Mouse (Mus musculus): Measurements from ENCODE around the gene Samd5. TPM values are rescaled to one million over a fixed set of nuclear protein-coding genes. Genes with fewer than 3 reads are reported as not detected.

Gene Samd5
- polyA plus RNA-seq, 1 experiment, result 11.1 TPM

- no peak for DNase-seq (ENCODE audit: low read depth)
- TF ChIP-seq POLR2A (IDR thresholded peaks at IDR 0.05; ENCODE audit: borderline replicate concordance, extremely low read depth, insufficient read depth, insufficient read length, poor library complexity, severe bottlenecking) (no peak), CTCF (IDR thresholded peaks at IDR 0.05; ENCODE audit: borderline replicate concordance, extremely low read depth, insufficient read depth, insufficient read length) (no peak)
Observed at GRCm38 (mm10) chr10:9648464-9648863, 26.5 kb downstream of the Samd5 start.

DNA sequence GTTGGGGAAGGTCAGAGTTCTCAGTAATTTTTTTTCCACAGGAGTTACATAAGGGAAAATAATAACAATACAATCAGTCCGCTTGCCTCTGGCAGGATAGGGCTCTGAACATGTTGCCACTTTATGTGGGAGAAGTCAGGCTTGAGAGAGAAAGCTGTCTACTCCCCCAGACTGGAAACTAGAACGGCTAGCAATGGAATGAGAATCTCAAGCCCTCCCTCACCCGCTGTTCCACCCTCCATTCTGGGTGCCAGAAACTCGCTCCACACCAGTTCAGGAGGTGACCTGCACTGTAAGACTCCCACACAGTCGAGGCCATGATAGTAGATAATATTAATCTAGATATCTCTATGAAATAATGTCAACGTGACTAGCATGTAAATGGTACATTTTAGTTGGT is 27.3 kb downstream of the Samd5 start:
- TF ChIP-seq POLR2A (IDR thresholded peaks at IDR 0.05; ENCODE audit: borderline replicate concordance, extremely low read depth, insufficient read depth, insufficient read length, poor library complexity, severe bottlenecking) (no peak), CTCF (IDR thresholded peaks at IDR 0.05; ENCODE audit: borderline replicate concordance, extremely low read depth, insufficient read depth, insufficient read length) (no peak)

GRCm38 (mm10) chr10:9646391-9646790 is 28.6 kb downstream of the Samd5 start:
- DNase-seq (ENCODE audit: low read depth), result no peak
- TF ChIP-seq CTCF (IDR thresholded peaks at IDR 0.05; ENCODE audit: borderline replicate concordance, extremely low read depth, insufficient read depth, insufficient read length) (no peak), POLR2A (IDR thresholded peaks at IDR 0.05; ENCODE audit: borderline replicate concordance, extremely low read depth, insufficient read depth, insufficient read length, poor library complexity, severe bottlenecking) (no peak)

More for the DNA sequence above, 27.3 kb downstream of the Samd5 start:
- DNase-seq (ENCODE audit: low read depth), result no peak

- no peak for TF ChIP-seq CTCF (IDR thresholded peaks at IDR 0.05; ENCODE audit: borderline replicate concordance, extremely low read depth, insufficient read depth, insufficient read length)
- no peak for TF ChIP-seq POLR2A (IDR thresholded peaks at IDR 0.05; ENCODE audit: borderline replicate concordance, extremely low read depth, insufficient read depth, insufficient read length, poor library complexity, severe bottlenecking)
- DNase-seq (ENCODE audit: low read depth), result no peak
Observed at GRCm38 (mm10) chr10:9643531-9643930, 31.5 kb downstream of the Samd5 start.

GRCm38 (mm10) chr10:9642077-9642476 is 32.9 kb downstream of the Samd5 start:
- DNase-seq (ENCODE audit: low read depth), result peak; percentile 51
- TF ChIP-seq POLR2A (IDR thresholded peaks at IDR 0.05; ENCODE audit: borderline replicate concordance, extremely low read depth, insufficient read depth, insufficient read length, poor library complexity, severe bottlenecking), result no peak
- TF ChIP-seq CTCF (IDR thresholded peaks at IDR 0.05; ENCODE audit: borderline replicate concordance, extremely low read depth, insufficient read depth, insufficient read length), result no peak

DNA sequence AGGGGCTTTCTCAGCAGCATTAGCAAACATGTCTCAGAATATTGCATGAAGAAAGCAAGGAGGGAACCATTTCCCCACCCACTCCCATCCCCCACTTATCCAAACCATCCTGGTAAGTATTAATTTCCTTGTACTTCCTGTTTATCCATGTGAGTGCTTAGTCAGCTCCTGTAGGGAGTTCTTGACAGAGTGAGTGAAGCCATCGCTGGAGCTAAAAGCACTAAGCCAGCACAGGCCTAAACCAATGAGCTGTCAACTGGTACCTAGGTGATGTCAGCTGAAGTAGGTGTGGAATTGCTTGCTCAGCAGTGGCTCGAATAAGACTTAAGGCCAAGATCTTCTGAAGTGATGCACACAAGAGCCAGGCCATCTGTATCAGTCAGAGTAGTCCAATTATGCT is 34.3 kb downstream of the Samd5 start:
- DNase-seq (ENCODE audit: low read depth), result no peak
- TF ChIP-seq CTCF (IDR thresholded peaks at IDR 0.05; ENCODE audit: borderline replicate concordance, extremely low read depth, insufficient read depth, insufficient read length) (no peak), POLR2A (IDR thresholded peaks at IDR 0.05; ENCODE audit: borderline replicate concordance, extremely low read depth, insufficient read depth, insufficient read length, poor library complexity, severe bottlenecking) (no peak)

DNA sequence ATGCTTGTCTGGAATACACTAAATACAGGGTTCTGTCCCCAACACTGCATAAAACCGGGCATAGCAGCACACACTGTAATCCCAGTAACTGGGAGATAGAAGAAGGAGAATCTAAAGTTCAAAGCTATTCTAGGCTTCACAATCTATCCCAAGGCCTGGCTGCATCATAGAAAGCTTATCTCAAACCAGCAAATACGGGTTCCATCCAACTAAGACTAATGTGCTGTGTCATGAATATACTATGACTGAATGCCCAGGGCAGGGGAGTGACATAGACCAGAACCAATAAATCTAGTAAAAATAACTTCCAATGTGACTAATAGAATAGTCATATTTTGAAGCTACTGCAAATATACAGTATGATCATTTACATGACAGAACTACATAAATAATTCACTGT is 35.0 kb downstream of the Samd5 start:
- no peak for DNase-seq (ENCODE audit: low read depth)
- TF ChIP-seq CTCF (IDR thresholded peaks at IDR 0.05; ENCODE audit: borderline replicate concordance, extremely low read depth, insufficient read depth, insufficient read length), result no peak
- TF ChIP-seq POLR2A (IDR thresholded peaks at IDR 0.05; ENCODE audit: borderline replicate concordance, extremely low read depth, insufficient read depth, insufficient read length, poor library complexity, severe bottlenecking), result no peak

DNA sequence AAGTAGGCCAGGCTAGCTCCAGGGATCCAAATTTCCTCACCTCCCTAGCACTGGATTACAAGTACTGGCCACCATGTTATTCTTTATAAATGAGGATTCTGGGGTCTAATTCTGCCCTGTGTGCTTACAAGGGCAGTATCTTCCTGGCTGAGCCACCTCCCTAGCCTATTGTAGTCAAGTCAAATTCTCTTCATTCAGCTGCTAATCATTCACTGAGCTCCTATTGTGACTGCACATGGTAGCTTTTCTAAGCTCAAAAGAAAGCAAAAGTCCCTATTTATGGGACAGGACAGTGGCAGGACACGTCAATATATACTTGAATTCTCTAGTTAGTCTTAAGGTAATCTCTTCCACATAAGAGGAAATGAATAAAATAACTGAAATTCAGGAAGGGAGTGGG is 49.7 kb downstream of the Samd5 start:
- TF ChIP-seq CTCF (IDR thresholded peaks at IDR 0.05; ENCODE audit: borderline replicate concordance, extremely low read depth, insufficient read depth, insufficient read length) (no peak), POLR2A (IDR thresholded peaks at IDR 0.05; ENCODE audit: borderline replicate concordance, extremely low read depth, insufficient read depth, insufficient read length, poor library complexity, severe bottlenecking) (no peak)
- DNase-seq (ENCODE audit: low read depth), result no peak

DNA sequence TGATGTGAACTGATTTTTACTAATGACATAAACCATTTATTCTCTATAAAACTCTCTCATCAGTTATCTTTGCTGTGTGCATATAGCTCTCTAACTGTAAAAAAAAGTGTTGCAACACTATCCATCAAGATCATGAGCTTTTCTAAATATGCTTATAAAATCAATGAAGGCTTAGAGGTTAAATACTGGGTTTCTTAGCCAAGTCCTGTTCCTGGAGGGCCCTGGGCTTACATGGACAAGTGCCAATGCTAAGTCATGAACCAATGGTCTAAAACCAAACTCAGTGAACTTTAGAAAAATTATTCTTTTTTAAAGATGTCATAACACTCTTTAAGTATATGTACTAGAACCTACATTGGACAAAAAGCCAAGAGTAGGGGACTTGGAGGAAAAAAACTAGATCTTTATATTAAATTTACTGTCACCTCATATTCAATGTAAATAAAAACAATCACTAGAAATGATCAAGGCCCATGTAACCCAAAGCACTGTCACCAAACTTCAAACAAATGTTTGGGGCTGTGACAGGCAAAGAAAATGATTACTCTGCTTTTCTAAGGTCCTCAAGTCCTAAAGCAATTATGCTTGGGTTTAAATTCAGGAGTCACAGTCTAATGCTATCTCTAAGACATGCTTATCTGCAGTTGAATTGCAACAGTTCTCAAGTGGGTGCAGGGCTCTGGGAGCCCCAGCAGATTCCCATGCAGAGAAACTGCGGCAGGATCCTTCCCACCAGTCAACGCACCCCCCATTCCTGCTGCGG is 52.9 kb downstream of the Samd5 start:
- no peak for DNase-seq (ENCODE audit: low read depth)
- TF ChIP-seq CTCF (IDR thresholded peaks at IDR 0.05; ENCODE audit: borderline replicate concordance, extremely low read depth, insufficient read depth, insufficient read length), result no peak
- TF ChIP-seq POLR2A (IDR thresholded peaks at IDR 0.05; ENCODE audit: borderline replicate concordance, extremely low read depth, insufficient read depth, insufficient read length, poor library complexity, severe bottlenecking), result no peak

GRCm38 (mm10) chr10:9621055-9621454 is 54.0 kb downstream of the Samd5 start:
- TF ChIP-seq POLR2A (IDR thresholded peaks at IDR 0.05; ENCODE audit: borderline replicate concordance, extremely low read depth, insufficient read depth, insufficient read length, poor library complexity, severe bottlenecking) (no peak), CTCF (IDR thresholded peaks at IDR 0.05; ENCODE audit: borderline replicate concordance, extremely low read depth, insufficient read depth, insufficient read length) (no peak)
- no peak for DNase-seq (ENCODE audit: low read depth)

- no peak for DNase-seq (ENCODE audit: low read depth)
- TF ChIP-seq POLR2A (IDR thresholded peaks at IDR 0.05; ENCODE audit: borderline replicate concordance, extremely low read depth, insufficient read depth, insufficient read length, poor library complexity, severe bottlenecking), result no peak
- no peak for TF ChIP-seq CTCF (IDR thresholded peaks at IDR 0.05; ENCODE audit: borderline replicate concordance, extremely low read depth, insufficient read depth, insufficient read length)
Observed at GRCm38 (mm10) chr10:9615009-9615408, 60.0 kb downstream of the Samd5 start.

DNA sequence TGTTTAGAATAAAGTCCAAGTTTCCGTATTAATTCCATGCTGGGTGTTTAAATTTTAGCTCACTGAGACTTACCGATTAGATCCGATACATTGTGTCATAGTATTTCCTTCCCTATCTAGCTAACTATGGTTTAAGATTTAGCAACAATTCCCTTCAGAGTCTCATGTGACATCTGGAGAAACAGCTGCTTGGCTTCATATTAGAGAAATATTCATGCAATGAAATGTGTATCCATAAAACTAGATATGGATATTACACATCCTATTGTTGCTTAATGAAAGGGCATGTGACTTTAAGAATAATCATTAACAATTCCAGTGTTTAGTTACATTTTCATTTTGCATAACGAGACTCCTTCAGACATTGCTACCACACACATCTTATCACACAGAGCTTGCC is 66.2 kb downstream of the Samd5 start:
- DNase-seq (ENCODE audit: low read depth), result no peak
- TF ChIP-seq POLR2A (IDR thresholded peaks at IDR 0.05; ENCODE audit: borderline replicate concordance, extremely low read depth, insufficient read depth, insufficient read length, poor library complexity, severe bottlenecking) (no peak), CTCF (IDR thresholded peaks at IDR 0.05; ENCODE audit: borderline replicate concordance, extremely low read depth, insufficient read depth, insufficient read length) (no peak)

Measured in brain, embryonic 14.5 days (tissue).